Comparison of ENCODE assay signal across 1 mouse cellular context in genomic region chr10:80934136-80934985, GRCm38 (mm10).
TF ChIP-seq lines count a peak whose summit lies in the region.

No protein-coding gene starts in this region.

TF ChIP-seq in MEL, 35 proteins besides CTCF, POLR2A, EP300 and RAD21:
- no peak for TF ChIP-seq JUND (IDR thresholded peaks at IDR 0.05; ENCODE audit: low read depth, low read length)
- 0 out of 2 replicates have a peak, but pooled peaks have one; percentile 13 for TF ChIP-seq POLR2AphosphoS2 (IDR thresholded peaks at IDR 0.05; ENCODE audit: low read length)
TF ChIP-seq in MEL: peak in this region for 1.
